Mouse (Mus musculus): ENCODE measurements around the gene Dmpk. TPM values are rescaled to one million over a fixed set of nuclear protein-coding genes. Genes with fewer than 3 reads are reported as not detected.

The Dmpk gene
- total and polyA plus RNA-seq, 2 experiments from 2014 or later, result 98.5 to 253 TPM

DNA sequence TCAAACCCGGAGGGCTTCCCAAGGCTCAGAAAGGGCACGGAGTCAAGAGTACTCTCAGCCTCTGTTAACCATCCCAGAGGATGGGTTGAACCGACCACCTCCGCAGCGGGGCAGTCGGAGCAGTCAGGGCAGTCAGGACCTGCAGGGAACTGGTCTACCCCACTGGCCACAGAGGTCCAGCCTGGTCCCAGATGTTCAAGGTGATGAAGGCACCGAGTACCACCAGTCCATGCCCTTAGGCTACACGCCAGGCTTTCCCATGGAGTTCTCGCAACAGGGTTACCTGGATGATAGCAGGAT, 28.9 kb upstream of the Dmpk start:
- Histone ChIP-seq H3K27me3 (ENCODE audit: control insufficient read depth, insufficient read depth, low read length) (no peaks in the 10 kb centered on the region), H3K4me2 (ENCODE audit: low read depth, low read length) (no peak overlapping the region), H3K9ac (replicated peaks; ENCODE audit: low read depth, low read length) (no peak overlapping the region), H3K27ac (ENCODE audit: low read depth) (no peak overlapping the region), H3K4me3 (ENCODE audit: low read depth, low read length) (no peak overlapping the region), H3K36me3 (replicated peaks; ENCODE audit: control insufficient read depth, insufficient read depth, low read length) (peaks cover 23% of the 10 kb centered on the region), H3K4me1 (ENCODE audit: control insufficient read depth, insufficient read depth) (no peaks in the 10 kb centered on the region), H3K9me3 (replicated peaks; ENCODE audit: control insufficient read depth, low read length) (no peaks in the 10 kb centered on the region)
- TF ChIP-seq EP300 (IDR thresholded peaks at IDR 0.05; ENCODE audit: low read depth) (no peak), CTCF (IDR thresholded peaks at IDR 0.05; ENCODE audit: low read depth) (no peak)
- 0 out of 2 replicates have a peak, but pooled peaks have one; percentile 13 for ATAC-seq (ENCODE audit: insufficient read depth, low read depth)
- no peak for DNase-seq (ENCODE audit: low spot score)
- WGBS, result 74% methylated on average over 9 of the region's 9 CpGs

GRCm38 (mm10) chr7:19055108-19055507, 28.5 kb upstream of the Dmpk start:
- Histone ChIP-seq H3K9ac (replicated peaks; ENCODE audit: low read depth, low read length) (no peak overlapping the region), H3K4me2 (ENCODE audit: low read depth, low read length) (no peak overlapping the region), H3K9me3 (replicated peaks; ENCODE audit: control insufficient read depth, low read length) (no peaks in the 10 kb centered on the region), H3K27ac (ENCODE audit: low read depth) (no peak overlapping the region), H3K4me3 (ENCODE audit: low read depth, low read length) (no peak overlapping the region), H3K36me3 (replicated peaks; ENCODE audit: control insufficient read depth, insufficient read depth, low read length) (peaks cover 19% of the 10 kb centered on the region), H3K27me3 (ENCODE audit: control insufficient read depth, insufficient read depth, low read length) (no peaks in the 10 kb centered on the region), H3K4me1 (ENCODE audit: control insufficient read depth, insufficient read depth) (no peaks in the 10 kb centered on the region)
- TF ChIP-seq EP300 (IDR thresholded peaks at IDR 0.05; ENCODE audit: low read depth), result no peak
- no peak for TF ChIP-seq CTCF (IDR thresholded peaks at IDR 0.05; ENCODE audit: low read depth)
- WGBS, result 91% methylated on average over 8 of the region's 8 CpGs
- DNase-seq (ENCODE audit: low spot score) (no peak), ATAC-seq (ENCODE audit: insufficient read depth, low read depth) (no peak)

DNA sequence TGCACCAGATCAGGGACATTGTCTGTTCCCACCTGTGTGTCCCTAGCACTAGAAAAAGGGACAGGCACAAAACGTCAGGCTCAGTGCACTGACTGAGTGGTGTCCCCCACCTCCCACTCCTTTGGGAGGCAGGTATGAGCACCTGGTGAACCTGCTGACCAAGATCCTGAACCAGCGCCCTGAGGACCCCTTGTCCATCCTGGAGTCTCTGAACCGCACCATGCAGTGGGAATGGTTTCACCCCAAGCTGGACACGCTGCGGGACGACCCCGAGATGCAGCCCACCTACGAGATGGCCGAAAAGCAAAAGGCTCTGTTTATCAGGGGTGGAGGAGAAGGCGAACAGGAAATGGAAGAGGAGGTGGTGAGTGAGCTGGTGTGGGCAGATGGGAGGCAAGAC, 26.2 kb upstream of the Dmpk start:
- no peak overlapping the region for H3K4me2 ChIP-seq (ENCODE audit: low read depth, low read length)
- WGBS, result 77% methylated on average over 10 of the region's 10 CpGs

DNA sequence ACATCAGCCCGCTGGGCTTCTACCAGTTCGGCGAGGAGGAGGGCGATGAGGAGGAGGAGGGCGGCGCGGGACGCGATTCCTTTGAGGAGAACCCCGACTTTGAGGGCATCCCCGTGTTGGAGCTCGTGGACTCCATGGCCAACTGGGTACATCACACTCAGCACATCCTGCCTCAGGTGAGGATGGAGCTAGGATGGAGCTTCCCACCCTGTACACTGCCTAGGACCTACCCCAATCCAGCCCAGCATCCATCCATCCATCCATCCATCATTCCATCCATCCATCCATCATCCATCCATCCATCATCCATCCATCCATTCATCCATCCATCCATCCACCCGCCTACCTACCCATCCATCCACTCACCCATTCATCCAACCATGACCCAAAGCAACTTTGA, 17.8 kb upstream of the Dmpk start:
- no peak for DNase-seq (ENCODE audit: low spot score)
- H3K4me2 ChIP-seq (ENCODE audit: low read depth, low read length), result no peak overlapping the region
- TF ChIP-seq CTCF (IDR thresholded peaks at IDR 0.05; ENCODE audit: low read depth), result no peak
- no peak for TF ChIP-seq EP300 (IDR thresholded peaks at IDR 0.05; ENCODE audit: low read depth)
- H3K27ac ChIP-seq (ENCODE audit: low read depth), result no peak overlapping the region
- peaks cover 37% of the 10 kb centered on the region for H3K27me3 ChIP-seq (ENCODE audit: control insufficient read depth, insufficient read depth, low read length)
- no peaks in the 10 kb centered on the region for H3K4me1 ChIP-seq (ENCODE audit: control insufficient read depth, insufficient read depth)
- WGBS, result 35% methylated on average over 4 of the region's 13 CpGs
- no peaks in the 10 kb centered on the region for H3K9me3 ChIP-seq (replicated peaks; ENCODE audit: control insufficient read depth, low read length)
- ATAC-seq (ENCODE audit: insufficient read depth, low read depth), result no peak
- H3K4me3 ChIP-seq (ENCODE audit: low read depth, low read length), result no peak overlapping the region
- H3K36me3 ChIP-seq (replicated peaks; ENCODE audit: control insufficient read depth, insufficient read depth, low read length), result no peaks in the 10 kb centered on the region
- H3K9ac ChIP-seq (replicated peaks; ENCODE audit: low read depth, low read length), result no peak overlapping the region

More for the DNA sequence above, 26.2 kb upstream of the Dmpk start:
- Histone ChIP-seq H3K9me3 (replicated peaks; ENCODE audit: control insufficient read depth, low read length) (no peaks in the 10 kb centered on the region), H3K27me3 (ENCODE audit: control insufficient read depth, insufficient read depth, low read length) (no peaks in the 10 kb centered on the region), H3K4me1 (ENCODE audit: control insufficient read depth, insufficient read depth) (no peaks in the 10 kb centered on the region), H3K4me3 (ENCODE audit: low read depth, low read length) (no peak overlapping the region), H3K27ac (ENCODE audit: low read depth) (no peak overlapping the region), H3K36me3 (replicated peaks; ENCODE audit: control insufficient read depth, insufficient read depth, low read length) (no peaks in the 10 kb centered on the region), H3K9ac (replicated peaks; ENCODE audit: low read depth, low read length) (no peak overlapping the region)
- DNase-seq (ENCODE audit: low spot score) (no peak), ATAC-seq (ENCODE audit: insufficient read depth, low read depth) (no peak)
- TF ChIP-seq CTCF (IDR thresholded peaks at IDR 0.05; ENCODE audit: low read depth) (no peak), EP300 (IDR thresholded peaks at IDR 0.05; ENCODE audit: low read depth) (no peak)

GRCm38 (mm10) chr7:19067063-19067462, 16.6 kb upstream of the Dmpk start:
- Histone ChIP-seq H3K4me2 (ENCODE audit: low read depth, low read length) (no peak overlapping the region), H3K4me1 (ENCODE audit: control insufficient read depth, insufficient read depth) (no peaks in the 10 kb centered on the region), H3K27me3 (ENCODE audit: control insufficient read depth, insufficient read depth, low read length) (peaks cover 37% of the 10 kb centered on the region), H3K4me3 (ENCODE audit: low read depth, low read length) (no peak overlapping the region), H3K36me3 (replicated peaks; ENCODE audit: control insufficient read depth, insufficient read depth, low read length) (no peaks in the 10 kb centered on the region), H3K9ac (replicated peaks; ENCODE audit: low read depth, low read length) (no peak overlapping the region), H3K27ac (ENCODE audit: low read depth) (no peak overlapping the region), H3K9me3 (replicated peaks; ENCODE audit: control insufficient read depth, low read length) (no peaks in the 10 kb centered on the region)
- ATAC-seq (ENCODE audit: insufficient read depth, low read depth) (no peak), DNase-seq (ENCODE audit: low spot score) (no peak)
- 46% methylated on average over 14 of the region's 14 CpGs for WGBS
- TF ChIP-seq EP300 (IDR thresholded peaks at IDR 0.05; ENCODE audit: low read depth), result no peak
- TF ChIP-seq CTCF (IDR thresholded peaks at IDR 0.05; ENCODE audit: low read depth), result no peak

GRCm38 (mm10) chr7:19067935-19068334, 15.7 kb upstream of the Dmpk start:
- 50% methylated on average over 14 of the region's 14 CpGs for WGBS

More at GRCm38 (mm10) chr7:19067935-19068334, 15.7 kb upstream of the Dmpk start:
- Histone ChIP-seq H3K27ac (ENCODE audit: low read depth) (no peak overlapping the region), H3K9me3 (replicated peaks; ENCODE audit: control insufficient read depth, low read length) (no peaks in the 10 kb centered on the region), H3K9ac (replicated peaks; ENCODE audit: low read depth, low read length) (no peak overlapping the region), H3K27me3 (ENCODE audit: control insufficient read depth, insufficient read depth, low read length) (peaks cover 37% of the 10 kb centered on the region), H3K4me3 (ENCODE audit: low read depth, low read length) (no peak overlapping the region), H3K4me1 (ENCODE audit: control insufficient read depth, insufficient read depth) (no peaks in the 10 kb centered on the region), H3K4me2 (ENCODE audit: low read depth, low read length) (no peak overlapping the region), H3K36me3 (replicated peaks; ENCODE audit: control insufficient read depth, insufficient read depth, low read length) (no peaks in the 10 kb centered on the region)
- TF ChIP-seq CTCF (IDR thresholded peaks at IDR 0.05; ENCODE audit: low read depth) (no peak), EP300 (IDR thresholded peaks at IDR 0.05; ENCODE audit: low read depth) (no peak)
- DNase-seq (ENCODE audit: low spot score), result no peak
- no peak for ATAC-seq (ENCODE audit: insufficient read depth, low read depth)
